Mouse (Mus musculus) adrenal gland, postnatal 14 days (tissue): ENCODE data around the gene Decr2. TPM values are rescaled to one million over a fixed set of nuclear protein-coding genes. Genes with fewer than 3 reads are reported as not detected.

Experiments used
- DNase-seq: peaks from one replicate; pipeline ENCODE4 v3.0.0; 2021; ENCODE audit warnings: mixed read lengths
- total RNA-seq: library from RNA; stranded (reverse); gene quantifications from 2 replicates; pipeline ENCODE4 v1.2.3, GENCODE M21; 2021

Gene Decr2
- total RNA-seq, 1 experiment from 2014 or later: 42.3 TPM

DNA sequence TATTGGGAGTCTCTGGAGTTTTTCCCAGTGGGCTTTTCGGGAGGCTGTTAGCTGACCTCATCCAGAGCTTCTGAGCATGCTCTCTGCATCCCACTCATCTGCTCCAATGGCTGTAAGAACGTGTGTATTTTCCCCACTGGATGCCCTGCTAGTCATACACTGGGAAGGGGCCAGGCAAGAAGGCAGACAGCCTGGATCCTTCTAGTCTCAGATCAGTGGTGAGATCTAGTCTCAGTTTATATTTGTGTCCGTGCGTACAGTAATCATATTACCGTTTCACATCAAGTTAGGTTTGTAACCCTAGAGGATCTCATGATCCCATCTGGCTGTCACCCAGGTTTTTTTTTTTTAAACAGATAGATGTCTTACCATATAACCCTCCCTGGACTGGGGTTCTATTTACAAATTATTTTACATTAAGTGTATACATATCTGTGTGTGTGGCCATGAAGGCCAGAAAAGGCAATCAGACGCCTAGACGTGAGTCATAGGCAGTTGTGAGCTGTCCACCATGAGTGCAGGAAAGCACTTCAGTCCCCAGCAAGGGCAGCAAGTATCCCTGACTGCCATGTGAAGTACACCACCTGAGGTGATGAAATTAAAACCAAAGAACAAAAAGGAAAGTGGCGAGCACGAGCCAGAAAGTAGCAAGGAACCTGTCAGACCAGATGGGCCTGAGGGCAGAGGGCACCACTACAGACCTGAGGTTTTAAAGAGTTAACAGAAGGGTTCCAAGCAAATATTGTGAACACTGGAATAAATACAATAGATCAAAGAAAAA is 32.2 kb downstream of the Decr2 start:
- no peak for DNase-seq

GRCm38 (mm10) chr17:26057278-26057677 is 32.9 kb downstream of the Decr2 start:
- DNase-seq: no peak

DNA sequence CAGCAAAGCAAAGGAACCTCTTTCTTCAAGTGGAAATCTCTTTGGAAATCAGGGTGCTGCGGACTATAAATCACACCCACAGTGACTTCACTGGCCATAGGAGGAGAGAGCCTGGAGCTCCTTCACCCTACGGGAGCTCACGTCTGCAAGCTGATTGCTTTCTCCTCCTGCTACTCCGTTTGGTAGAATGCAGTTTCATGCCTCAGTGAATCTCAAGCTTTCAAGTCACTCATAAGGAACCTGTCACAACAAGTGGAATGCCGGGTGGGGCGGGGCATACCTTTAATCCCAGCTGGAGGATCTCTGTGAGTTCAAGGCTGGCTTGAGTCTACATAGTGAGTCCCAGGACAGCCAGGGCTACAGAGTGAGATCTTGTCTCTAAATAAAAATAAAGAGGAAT is 35.0 kb downstream of the Decr2 start:
- no peak for DNase-seq

DNA sequence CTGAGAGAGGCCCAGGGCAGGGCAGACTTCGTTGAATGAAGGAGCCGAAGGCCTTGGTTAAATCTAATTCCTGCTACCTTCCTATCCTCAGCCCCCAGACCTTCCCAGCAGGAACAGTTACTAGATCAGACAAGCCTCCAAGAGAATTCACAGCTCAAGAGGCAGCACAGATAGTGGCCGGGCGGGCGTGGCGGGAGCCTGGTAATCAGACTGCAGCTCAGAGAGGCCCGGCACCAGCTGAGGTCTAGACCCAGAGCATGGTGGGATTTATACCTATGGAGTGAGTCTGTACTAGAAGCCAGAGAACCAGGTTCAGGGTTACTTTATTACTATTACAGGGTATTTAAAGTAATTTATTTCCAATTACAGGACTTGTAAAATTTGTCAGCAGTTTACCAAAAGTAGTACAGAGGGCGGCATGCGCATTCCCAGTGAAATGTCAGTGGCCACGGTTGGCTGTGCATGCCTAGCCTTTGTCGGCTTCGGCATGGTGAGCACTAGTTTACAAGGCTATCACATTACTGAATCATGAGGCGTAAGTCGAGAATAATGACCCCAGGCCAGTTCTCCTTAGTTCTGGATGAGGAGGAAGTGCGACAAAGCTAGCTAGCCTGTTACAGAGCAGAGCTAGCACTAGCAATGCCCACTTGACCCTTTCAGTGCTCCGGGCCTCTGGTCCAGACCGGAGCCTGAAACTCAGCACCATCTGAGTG is 35.8 kb downstream of the Decr2 start:
- DNase-seq: no peak

DNA sequence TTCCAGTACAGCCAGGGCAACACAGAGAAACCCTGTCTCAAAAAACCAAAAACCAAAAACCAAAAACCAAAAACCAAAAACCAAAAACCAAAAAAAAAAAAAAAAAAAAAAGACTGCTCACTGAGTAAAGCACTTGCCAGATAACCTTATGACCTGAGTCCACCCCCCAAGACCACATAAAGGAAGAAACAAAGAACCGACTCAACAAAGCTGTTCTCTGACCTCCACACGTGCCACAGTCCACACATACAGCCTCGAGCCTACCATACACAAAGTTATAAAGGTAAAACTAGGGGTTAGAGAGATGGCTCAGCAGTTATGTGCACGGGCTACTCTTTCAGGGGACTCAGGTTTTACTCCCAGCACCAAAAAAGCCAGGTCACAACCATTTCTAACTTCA is 37.4 kb downstream of the Decr2 start:
- no peak for DNase-seq

DNA sequence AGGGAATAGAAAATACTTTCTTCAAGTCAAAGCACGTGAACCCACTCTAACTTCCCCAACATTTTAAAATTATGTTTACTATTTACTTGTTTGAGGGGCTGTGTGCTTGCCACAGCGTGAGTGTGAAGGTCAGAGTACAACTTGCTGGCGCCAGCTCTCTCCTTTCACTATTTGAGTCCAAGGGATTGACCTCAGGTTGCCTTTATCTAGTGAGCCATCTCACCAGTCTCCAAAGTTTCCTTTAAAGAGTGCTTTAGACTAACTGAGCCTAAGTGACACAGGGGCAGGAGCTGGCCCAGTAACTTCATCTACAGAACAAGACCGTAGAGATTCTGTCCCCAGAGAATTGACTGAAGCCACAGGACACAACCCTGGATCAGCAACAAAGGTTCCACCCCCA is 38.1 kb downstream of the Decr2 start:
- no peak for DNase-seq

DNA sequence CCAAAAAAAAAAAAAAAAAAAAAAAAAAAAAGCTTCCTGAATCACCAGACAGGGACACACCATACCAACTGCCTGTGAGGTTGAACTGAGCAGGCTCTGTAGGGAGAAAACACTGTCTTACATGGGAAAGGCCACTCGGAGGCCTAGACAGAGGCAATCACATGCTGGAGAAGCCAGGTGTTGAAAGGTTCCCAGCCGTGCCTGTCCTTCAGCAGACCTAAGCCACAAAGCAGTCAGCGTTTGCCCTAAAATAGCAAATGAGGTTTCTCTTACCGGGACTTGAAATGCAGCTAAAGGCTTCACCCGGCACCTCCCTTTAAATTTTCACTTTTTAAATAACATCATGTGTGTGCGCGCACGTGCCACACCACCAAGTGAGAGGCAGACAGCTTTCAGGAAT is 42.0 kb downstream of the Decr2 start:
- DNase-seq: no peak

GRCm38 (mm10) chr17:26046253-26046997 is 43.7 kb downstream of the Decr2 start:
- DNase-seq: no peak

DNA sequence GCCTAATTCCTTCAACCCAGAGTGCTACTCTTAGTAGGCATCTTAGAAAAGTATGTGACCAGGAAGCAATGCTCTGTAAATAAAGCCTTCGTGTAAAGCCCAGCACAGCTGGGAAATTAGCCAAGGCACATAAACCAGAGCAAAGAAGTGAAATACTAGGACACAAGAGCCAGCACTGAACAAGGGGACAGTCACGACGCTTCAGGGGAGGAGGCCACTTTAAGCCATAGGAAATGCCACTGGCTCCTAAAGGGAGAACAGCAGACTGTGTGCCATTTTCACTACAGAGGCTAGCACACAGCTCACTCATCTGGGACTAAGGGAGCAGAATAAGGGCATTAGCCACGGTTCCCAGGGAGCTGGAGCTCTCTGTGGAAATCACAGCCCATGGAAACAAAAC is 44.9 kb downstream of the Decr2 start:
- DNase-seq: no peak

- peak; percentile 83 for DNase-seq
Measured at GRCm38 (mm10) chr17:26043249-26043636, 46.9 kb downstream of the Decr2 start.

DNA sequence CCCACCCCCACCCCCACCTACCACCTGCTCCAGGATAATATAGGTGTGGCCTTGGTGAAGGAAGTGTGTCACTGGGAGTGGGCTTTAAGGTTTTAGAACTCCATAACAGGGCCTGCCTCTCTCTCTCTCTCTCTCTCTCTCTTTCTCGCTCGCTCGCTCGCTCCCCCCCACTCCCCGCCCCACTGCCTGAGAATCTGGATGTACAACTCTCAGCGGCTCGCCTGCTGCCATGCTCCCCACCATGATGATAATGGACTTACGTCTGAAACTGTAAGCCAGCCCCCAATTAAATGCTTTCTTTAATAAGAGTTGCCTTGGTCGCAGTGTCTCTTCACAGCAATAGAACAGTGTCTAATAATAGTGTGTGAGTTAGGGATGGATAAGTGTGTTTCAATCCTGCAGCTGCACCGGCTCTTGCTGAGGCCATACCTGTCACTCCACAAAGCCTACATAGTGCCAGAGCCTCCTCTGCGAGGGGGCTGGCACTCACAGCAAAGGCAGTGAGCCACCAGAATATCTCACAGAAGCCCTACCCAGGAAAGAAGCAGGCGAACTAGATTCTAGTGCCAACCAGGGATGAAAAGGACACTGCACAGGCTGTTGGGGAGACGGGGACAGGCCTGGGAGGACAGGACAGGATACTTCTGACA is 47.4 kb downstream of the Decr2 start:
- no peak for DNase-seq

DNA sequence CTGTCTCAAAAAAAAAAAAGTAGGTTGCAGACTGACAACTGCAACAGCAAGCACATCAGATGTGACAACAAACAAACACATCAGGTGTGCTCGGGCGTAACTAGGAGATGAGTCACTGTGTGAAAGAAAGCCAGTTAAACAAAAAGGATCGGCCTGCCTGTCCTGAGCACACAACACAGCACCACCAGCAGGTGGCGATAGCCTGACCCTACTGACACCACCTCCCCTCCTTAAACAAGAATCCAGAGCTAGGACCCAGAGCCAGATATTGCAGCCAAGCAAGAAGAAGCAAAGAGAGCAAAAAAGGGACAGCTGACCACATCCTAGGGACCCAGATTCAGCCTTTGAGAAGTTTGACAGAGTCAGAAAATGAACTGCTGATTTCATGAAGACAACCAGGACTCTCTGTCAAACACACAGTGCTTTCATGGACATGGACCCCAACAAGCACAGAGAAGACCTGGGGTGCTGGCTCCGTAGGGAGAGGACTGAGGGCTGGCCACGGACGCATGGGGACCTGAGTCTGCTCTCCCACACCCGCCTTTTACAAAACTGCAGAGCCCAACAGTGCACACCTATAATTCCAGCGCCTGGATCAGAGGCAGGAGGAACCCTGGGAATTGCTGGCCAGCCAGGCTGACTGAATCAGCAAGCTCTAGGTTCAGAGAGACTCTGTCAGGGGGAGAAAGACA is 48.9 kb downstream of the Decr2 start:
- peak; percentile 68 for DNase-seq

DNA sequence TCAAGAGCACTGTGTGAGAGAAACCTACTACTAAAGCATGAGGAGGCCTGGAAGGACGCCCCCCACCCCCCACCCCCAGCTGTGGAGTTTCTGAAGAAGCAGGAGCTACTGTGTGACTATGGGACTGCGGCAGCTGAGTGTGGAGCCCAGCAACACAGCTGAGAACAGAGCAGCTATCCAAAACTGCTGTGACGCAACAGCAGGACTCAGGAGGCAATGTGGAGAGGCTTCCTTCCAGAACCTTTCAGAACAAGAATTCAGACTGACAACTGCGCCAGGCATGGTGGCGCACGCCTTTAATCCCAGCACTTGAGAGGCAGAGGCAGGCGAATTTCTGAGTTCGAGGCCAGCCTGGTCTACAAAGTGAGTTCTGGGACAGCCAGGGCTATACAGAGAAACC is 49.4 kb downstream of the Decr2 start:
- peak; percentile 15 for DNase-seq

GRCm38 (mm10) chr17:26032037-26032436 is 58.1 kb downstream of the Decr2 start:
- no peak for DNase-seq

GRCm38 (mm10) chr17:26031583-26031982 is 58.6 kb downstream of the Decr2 start:
- no peak for DNase-seq

Other genes starting within 250 kb of the Decr2 start
- gene Gm20683, start 248.6 kb downstream of the Decr2 start, total RNA-seq: 10.9 and 11.8 TPM in 2 replicates
- 95.9 and 108 TPM in 2 replicates for gene Rhot2, start 245.5 kb downstream of the Decr2 start, total RNA-seq
- 23.1 and 23.2 TPM in 2 replicates for gene Wdr90, start 228.8 kb downstream of the Decr2 start, total RNA-seq
- 336 and 337 TPM in 2 replicates for gene Mcrip2, start 221.6 kb downstream of the Decr2 start, total RNA-seq
- gene Mettl26, start 215.3 kb downstream of the Decr2 start, total RNA-seq: 72.1 and 88.0 TPM in 2 replicates
- gene Wfikkn1, start 209.5 kb downstream of the Decr2 start, total RNA-seq: 1.2 and 1.5 TPM in 2 replicates
- 19.8 and 20.9 TPM in 2 replicates for gene Rab40c, start 170.6 kb downstream of the Decr2 start, total RNA-seq
- gene Pigq, start 145.4 kb downstream of the Decr2 start, total RNA-seq: 112 and 122 TPM in 2 replicates
- 0.15 TPM in 1 of 2 replicates, not detected in the other for gene Nhlrc4, start 145.4 kb downstream of the Decr2 start, total RNA-seq
- gene A930017K11Rik, start 137.8 kb downstream of the Decr2 start, total RNA-seq: not detected in 2 replicates
- 18.8 and 23.8 TPM in 2 replicates for gene Capn15, start 104.5 kb downstream of the Decr2 start, total RNA-seq
- 18.6 and 19.0 TPM in 2 replicates for gene Rab11fip3, start 20.8 kb downstream of the Decr2 start, total RNA-seq
- gene Nme4, start 5.3 kb upstream of the Decr2 start, total RNA-seq: 2.6 and 2.7 TPM in 2 replicates
- 5.0 and 5.8 TPM in 2 replicates for gene Tmem8, start 23.0 kb upstream of the Decr2 start, total RNA-seq
- gene Mrpl28, start 33.2 kb upstream of the Decr2 start, total RNA-seq: 77.5 and 87.3 TPM in 2 replicates
- gene Axin1, start 48.4 kb upstream of the Decr2 start, total RNA-seq: 32.8 and 43.1 TPM in 2 replicates
- 1.4 and 1.5 TPM in 2 replicates for gene Pdia2, start 108.8 kb upstream of the Decr2 start, total RNA-seq
- 17.9 and 20.4 TPM in 2 replicates for gene Rgs11, start 112.6 kb upstream of the Decr2 start, total RNA-seq
- gene Arhgdig, start 117.4 kb upstream of the Decr2 start, total RNA-seq: 8.5 and 9.2 TPM in 2 replicates
- gene Fam234a, start 153.9 kb upstream of the Decr2 start, total RNA-seq: 97.7 and 98.1 TPM in 2 replicates
- 56.1 and 59.3 TPM in 2 replicates for gene Luc7l, start 162.6 kb upstream of the Decr2 start, total RNA-seq